Mouse (Mus musculus): Measurements from ENCODE around the gene Vwde.

GRCm38 (mm10) chr6:13166240-13166937 lies 58.4 kb downstream of the Vwde start:
- TF ChIP-seq CTCF (conservative IDR thresholded peaks at IDR 0.05; ENCODE audit: insufficient read depth, insufficient read length, low read depth, low read length) = no peak
- TF ChIP-seq POLR2A (IDR thresholded peaks at IDR 0.05; ENCODE audit: low read depth, low read length) = no peak

All from kidney, adult 2 months (tissue).